Mouse (Mus musculus): ENCODE results near the gene Mchr1. TPM values are rescaled to one million over a fixed set of nuclear protein-coding genes. Genes with fewer than 3 reads are reported as not detected.

The Mchr1 gene
- polyA plus RNA-seq, 1 experiment, result not detected

DNA sequence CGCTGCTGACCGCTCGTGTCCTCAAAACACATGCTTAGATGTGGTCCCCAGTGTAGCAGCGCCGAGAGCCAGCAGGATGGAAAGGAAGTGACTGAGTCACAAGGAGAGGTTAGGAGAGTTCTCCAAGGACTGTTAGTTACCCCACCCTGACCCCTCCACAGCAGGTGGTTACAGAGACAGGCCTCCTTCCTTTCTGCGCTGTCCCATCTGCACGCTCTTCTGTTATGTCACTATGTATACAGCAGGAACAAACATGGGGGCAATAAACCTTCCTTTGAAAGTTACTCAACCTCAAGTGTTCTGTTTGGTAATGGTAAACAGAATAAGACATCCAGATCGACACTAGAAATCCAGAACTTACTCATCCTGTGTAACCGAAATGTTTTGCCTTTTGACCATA is 24.9 kb downstream of the Mchr1 start:
- H3K27ac ChIP-seq (ENCODE audit: insufficient read depth, low read depth, low read length), result no peak overlapping the region
- TF ChIP-seq POLR2A (IDR thresholded peaks at IDR 0.05; ENCODE audit: borderline replicate concordance, low read depth, low read length) (no peak), CTCF (IDR thresholded peaks at IDR 0.05; ENCODE audit: low read depth, low read length) (no peak)
- no peaks in the 10 kb centered on the region for H3K4me1 ChIP-seq (ENCODE audit: control insufficient read depth, insufficient read depth, low read length)
- no peak overlapping the region for H3K4me3 ChIP-seq (ENCODE audit: insufficient read depth, low read length)

DNA sequence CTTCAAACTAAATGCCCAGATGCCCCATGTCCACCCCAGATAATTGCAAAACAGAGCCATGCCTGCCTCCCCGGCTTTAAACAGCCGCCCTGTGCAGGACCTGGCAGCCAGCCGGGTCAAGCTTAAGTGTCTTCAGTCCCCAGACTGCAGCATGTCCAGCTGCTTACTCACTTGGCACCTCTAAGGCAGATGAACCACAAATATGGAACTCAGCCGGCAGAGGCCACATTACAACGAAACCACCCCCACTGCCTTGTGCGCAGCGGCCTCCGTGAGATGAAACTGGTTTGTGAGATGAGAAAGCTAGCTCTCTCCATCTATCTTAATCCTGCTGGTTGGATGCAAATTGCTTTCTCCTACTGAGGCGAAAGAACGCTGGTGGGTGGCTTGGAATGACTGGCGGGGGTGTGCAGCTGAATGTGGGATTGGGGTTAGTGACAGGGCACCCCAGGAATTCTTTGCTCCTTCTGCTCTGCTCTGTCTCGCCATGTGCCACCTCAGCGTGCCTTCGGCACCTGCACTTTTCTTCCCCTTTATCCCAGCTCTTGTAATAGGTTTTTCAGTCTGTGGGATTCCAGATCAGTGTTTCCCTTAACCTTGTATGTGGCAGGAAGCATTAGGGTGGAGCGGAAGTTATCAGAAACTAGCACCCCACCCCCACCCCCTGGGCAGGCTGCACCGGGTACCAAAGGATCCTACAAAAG is 29.2 kb downstream of the Mchr1 start:
- Histone ChIP-seq H3K4me1 (ENCODE audit: control insufficient read depth, insufficient read depth, low read length) (no peaks in the 10 kb centered on the region), H3K4me3 (ENCODE audit: insufficient read depth, low read length) (no peak overlapping the region), H3K27ac (ENCODE audit: insufficient read depth, low read depth, low read length) (no peak overlapping the region)
- TF ChIP-seq CTCF (IDR thresholded peaks at IDR 0.05; ENCODE audit: low read depth, low read length), result no peak

DNA sequence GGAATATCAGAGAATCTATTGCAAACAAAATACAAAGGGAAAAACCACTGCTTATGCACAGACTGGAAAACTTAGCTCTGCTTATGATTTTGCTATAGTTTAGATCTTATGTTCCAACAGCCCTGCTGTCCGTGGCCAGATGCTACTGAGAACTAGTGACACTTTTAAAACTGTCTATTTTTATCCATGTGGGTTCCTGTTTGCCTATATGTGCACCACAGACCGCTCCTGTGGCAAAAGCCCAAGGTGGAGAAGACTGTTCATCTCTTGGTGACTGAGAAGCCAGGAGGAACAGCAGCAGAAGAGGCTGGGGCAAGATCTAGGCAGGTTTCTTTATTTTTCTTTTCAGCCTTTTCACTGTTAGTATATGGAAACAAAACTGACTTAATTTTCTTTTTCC is 32.1 kb downstream of the Mchr1 start:
- Histone ChIP-seq H3K27ac (ENCODE audit: insufficient read depth, low read depth, low read length) (no peak overlapping the region), H3K4me3 (ENCODE audit: insufficient read depth, low read length) (no peak overlapping the region), H3K4me1 (ENCODE audit: control insufficient read depth, insufficient read depth, low read length) (no peaks in the 10 kb centered on the region)
- TF ChIP-seq POLR2A (IDR thresholded peaks at IDR 0.05; ENCODE audit: borderline replicate concordance, low read depth, low read length) (no peak), CTCF (IDR thresholded peaks at IDR 0.05; ENCODE audit: low read depth, low read length) (no peak)

DNA sequence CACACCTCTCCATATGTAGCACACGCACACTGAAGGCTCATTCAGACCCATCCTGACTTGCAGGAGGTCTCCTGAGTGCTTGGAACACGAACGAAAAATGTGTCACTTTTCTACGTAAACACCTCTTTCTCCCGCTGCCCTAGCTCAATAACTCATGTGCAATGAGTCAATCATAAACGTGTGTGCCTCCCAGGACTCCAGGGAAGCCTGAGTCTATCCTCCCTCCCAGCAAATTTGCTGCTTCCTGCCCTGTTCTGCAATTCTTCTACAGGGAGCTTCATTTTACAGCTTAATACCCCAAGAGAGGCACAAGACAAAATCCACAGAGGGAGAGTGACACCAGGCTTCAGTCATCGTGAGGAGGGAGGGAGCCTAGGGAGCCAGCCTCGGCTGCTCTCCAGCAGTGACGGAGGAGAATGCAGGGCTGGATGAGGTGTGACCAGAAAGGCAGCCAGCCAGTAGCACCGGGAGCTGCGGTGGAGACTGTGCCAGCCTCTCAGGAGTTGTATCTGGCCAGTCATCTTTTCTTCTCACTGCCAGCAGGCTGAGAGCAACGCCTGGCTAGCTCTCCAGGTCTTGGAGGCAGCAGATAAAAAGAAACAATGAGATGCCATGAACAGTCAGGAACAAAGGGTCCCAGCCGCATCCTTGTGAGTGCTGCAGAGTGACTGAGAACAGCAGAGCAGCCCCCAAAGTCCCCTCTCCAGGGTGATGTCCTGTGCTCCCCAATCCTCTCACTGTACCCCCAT is 37.2 kb downstream of the Mchr1 start:
- Histone ChIP-seq H3K4me1 (ENCODE audit: control insufficient read depth, insufficient read depth, low read length) (no peaks in the 10 kb centered on the region), H3K4me3 (ENCODE audit: insufficient read depth, low read length) (no peak overlapping the region), H3K27ac (ENCODE audit: insufficient read depth, low read depth, low read length) (no peak overlapping the region)
- no peak for TF ChIP-seq POLR2A (IDR thresholded peaks at IDR 0.05; ENCODE audit: borderline replicate concordance, low read depth, low read length)
- TF ChIP-seq CTCF (IDR thresholded peaks at IDR 0.05; ENCODE audit: low read depth, low read length), result no peak

DNA sequence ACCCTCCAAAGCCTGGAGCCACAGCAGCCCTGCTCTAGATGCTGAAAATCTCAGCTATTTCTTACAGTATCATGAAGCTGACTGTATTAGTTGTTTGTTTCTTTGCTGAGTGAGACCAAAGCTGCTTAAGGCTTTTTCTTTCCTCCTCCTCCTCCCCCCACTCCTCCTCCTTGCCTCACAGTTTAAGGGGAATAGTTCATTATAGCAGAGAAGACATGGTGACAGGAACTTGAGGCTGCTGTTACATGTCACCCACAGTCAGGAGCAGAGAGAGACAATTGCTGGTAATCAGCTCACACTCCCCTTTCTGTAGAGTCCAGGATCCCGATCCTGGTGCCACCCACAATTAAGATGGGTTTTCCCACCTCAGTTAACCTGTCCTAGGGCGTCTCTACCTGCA is 38.1 kb downstream of the Mchr1 start:
- H3K4me1 ChIP-seq (ENCODE audit: control insufficient read depth, insufficient read depth, low read length), result no peaks in the 10 kb centered on the region
- no peak overlapping the region for H3K27ac ChIP-seq (ENCODE audit: insufficient read depth, low read depth, low read length)
- no peak overlapping the region for H3K4me3 ChIP-seq (ENCODE audit: insufficient read depth, low read length)
- no peak for TF ChIP-seq CTCF (IDR thresholded peaks at IDR 0.05; ENCODE audit: low read depth, low read length)
- no peak for TF ChIP-seq POLR2A (IDR thresholded peaks at IDR 0.05; ENCODE audit: borderline replicate concordance, low read depth, low read length)

DNA sequence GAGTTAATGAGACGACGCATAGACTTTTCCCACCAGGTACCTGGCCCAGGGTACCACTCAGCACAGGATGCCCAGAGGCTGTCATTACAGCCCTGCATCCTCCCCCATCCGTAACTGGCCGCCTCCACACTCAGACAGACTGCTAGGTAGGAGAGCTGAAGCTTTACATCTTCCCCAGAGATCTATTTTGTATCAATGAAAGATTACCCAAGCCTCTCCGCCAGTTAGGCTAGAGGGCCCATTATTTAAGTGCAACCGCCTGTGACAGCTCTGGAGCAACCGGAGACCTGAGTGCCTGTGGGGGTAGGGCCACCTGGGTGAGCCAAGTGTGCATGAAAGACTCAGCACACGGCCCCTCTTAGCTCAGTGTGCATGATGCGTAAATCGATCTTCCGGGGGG is 42.6 kb downstream of the Mchr1 start:
- H3K4me1 ChIP-seq (ENCODE audit: control insufficient read depth, insufficient read depth, low read length), result no peaks in the 10 kb centered on the region
- no peak overlapping the region for H3K27ac ChIP-seq (ENCODE audit: insufficient read depth, low read depth, low read length)
- no peak overlapping the region for H3K4me3 ChIP-seq (ENCODE audit: insufficient read depth, low read length)
- TF ChIP-seq CTCF (IDR thresholded peaks at IDR 0.05; ENCODE audit: low read depth, low read length), result no peak
- TF ChIP-seq POLR2A (IDR thresholded peaks at IDR 0.05; ENCODE audit: borderline replicate concordance, low read depth, low read length), result no peak

DNA sequence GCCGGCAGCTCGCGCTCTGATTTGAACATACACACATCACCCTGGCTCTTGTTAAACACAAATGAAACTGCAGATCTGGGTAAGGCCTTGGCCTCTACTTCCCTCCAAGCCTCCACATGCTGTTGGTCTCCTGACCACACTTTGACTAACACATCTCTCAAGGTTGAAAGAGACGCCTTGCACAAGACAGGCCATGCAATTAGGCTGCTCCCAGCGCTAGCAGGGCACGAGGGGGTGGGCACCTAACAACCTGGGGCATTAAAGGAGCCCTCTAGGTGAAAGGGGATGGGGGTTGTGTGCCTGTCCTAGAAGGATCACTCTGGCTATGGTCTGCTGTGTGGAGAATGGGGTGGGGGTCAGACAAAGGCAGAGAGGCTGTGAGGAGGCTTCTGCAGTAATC is 43.4 kb downstream of the Mchr1 start:
- no peak overlapping the region for H3K4me3 ChIP-seq (ENCODE audit: insufficient read depth, low read length)
- no peak overlapping the region for H3K27ac ChIP-seq (ENCODE audit: insufficient read depth, low read depth, low read length)
- H3K4me1 ChIP-seq (ENCODE audit: control insufficient read depth, insufficient read depth, low read length), result no peaks in the 10 kb centered on the region
- TF ChIP-seq CTCF (IDR thresholded peaks at IDR 0.05; ENCODE audit: low read depth, low read length), result no peak
- no peak for TF ChIP-seq POLR2A (IDR thresholded peaks at IDR 0.05; ENCODE audit: borderline replicate concordance, low read depth, low read length)

DNA sequence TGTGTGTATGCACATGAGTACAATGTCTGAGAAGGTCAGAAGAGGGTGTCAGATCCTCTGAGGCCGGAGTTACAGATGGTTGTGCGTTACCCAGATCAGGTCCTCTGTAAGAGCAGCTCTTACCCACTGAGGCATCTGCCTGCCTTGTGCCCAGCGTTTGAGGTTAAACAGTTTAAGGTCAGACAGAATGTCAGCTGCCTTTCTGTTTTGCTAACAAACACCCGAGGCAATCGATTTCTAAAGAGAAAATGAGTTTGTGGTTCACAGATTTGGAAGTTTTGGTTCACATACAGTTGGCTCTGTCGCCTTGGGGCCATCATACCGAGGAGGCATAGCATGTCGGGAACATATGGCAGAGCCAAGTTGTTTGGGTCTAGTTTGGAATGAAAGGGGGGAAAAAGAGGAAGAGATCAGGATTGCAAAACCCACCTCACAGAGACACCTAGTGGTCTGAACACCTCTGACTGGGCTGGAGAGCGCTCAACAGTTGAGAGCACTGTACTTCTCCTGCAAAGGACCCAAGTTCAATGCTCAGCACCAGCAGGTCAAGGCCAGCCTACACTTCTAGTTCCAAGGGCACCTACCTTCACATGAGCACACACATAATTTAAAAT is 48.9 kb downstream of the Mchr1 start:
- H3K27ac ChIP-seq (ENCODE audit: insufficient read depth, low read depth, low read length), result no peak overlapping the region
- no peaks in the 10 kb centered on the region for H3K4me1 ChIP-seq (ENCODE audit: control insufficient read depth, insufficient read depth, low read length)
- TF ChIP-seq CTCF (IDR thresholded peaks at IDR 0.05; ENCODE audit: low read depth, low read length) (no peak), POLR2A (IDR thresholded peaks at IDR 0.05; ENCODE audit: borderline replicate concordance, low read depth, low read length) (no peak)
- H3K4me3 ChIP-seq (ENCODE audit: insufficient read depth, low read length), result no peak overlapping the region

Other genes starting within 250 kb of the Mchr1 start
- gene Mrtfa, start 44.7 kb upstream of the Mchr1 start, polyA plus RNA-seq (2012; ENCODE audit: insufficient read depth, insufficient read length, missing spikeins), result 62.6 and 66.0 TPM in 2 replicates
- gene Slc25a17, start 125.3 kb downstream of the Mchr1 start, polyA plus RNA-seq (2012; ENCODE audit: insufficient read depth, insufficient read length, missing spikeins), result 38.0 and 42.7 TPM in 2 replicates
- 166 and 202 TPM in 2 replicates for gene St13, start 164.6 kb downstream of the Mchr1 start, polyA plus RNA-seq (2012; ENCODE audit: insufficient read depth, insufficient read length, missing spikeins)
- gene Xpnpep3, start 164.6 kb downstream of the Mchr1 start, polyA plus RNA-seq (2012; ENCODE audit: insufficient read depth, insufficient read length, missing spikeins), result 8.8 and 9.8 TPM in 2 replicates
- gene Dnajb7, start 172.8 kb downstream of the Mchr1 start, polyA plus RNA-seq (2012; ENCODE audit: insufficient read depth, insufficient read length, missing spikeins), result 0.79 TPM in 1 of 2 replicates, not detected in the other
- gene Rbx1, start 230.8 kb downstream of the Mchr1 start, polyA plus RNA-seq (2012; ENCODE audit: insufficient read depth, insufficient read length, missing spikeins), result 113 and 142 TPM in 2 replicates

Measured in bone marrow macrophage, adult 2 months (primary cell).